Mouse (Mus musculus): Measurements from ENCODE around the gene Gdf7. TPM values are rescaled to one million over a fixed set of nuclear protein-coding genes. Genes with fewer than 3 reads are reported as not detected.

Gdf7 gene
- polyA plus RNA-seq, 1 experiment from 2014 or later: 0.16 TPM

GRCm38 (mm10) chr12:8271405-8271804 is 30.3 kb downstream of the Gdf7 start:
- Histone ChIP-seq H3K27ac (ENCODE audit: low read length) (no peak overlapping the region), H3K9me3 (replicated peaks; ENCODE audit: control insufficient read depth, low read length, poor library complexity, severe bottlenecking) (no peaks in the 10 kb centered on the region), H3K9ac (ENCODE audit: low read depth, low read length) (no peak overlapping the region), H3K36me3 (ENCODE audit: control insufficient read depth, insufficient read depth, low read length) (no peaks in the 10 kb centered on the region; the same call in 1 of the 2 replicates), H3K4me1 (ENCODE audit: control insufficient read depth, insufficient read depth, low read length) (no peaks in the 10 kb centered on the region), H3K4me3 (ENCODE audit: low read depth, low read length) (no peak overlapping the region), H3K4me2 (ENCODE audit: low read length) (no peak overlapping the region), H3K27me3 (ENCODE audit: control insufficient read depth, insufficient read depth, low read depth, low read length) (no peaks in the 10 kb centered on the region)
- 94% methylated on average over 2 of the region's 2 CpGs for WGBS
- ATAC-seq: no peak

- 96% methylated on average over 11 of the region's 11 CpGs for WGBS
- H3K4me3 ChIP-seq (ENCODE audit: low read depth, low read length): no peak overlapping the region
- H3K9ac ChIP-seq (ENCODE audit: low read depth, low read length): no peak overlapping the region
- H3K36me3 ChIP-seq (ENCODE audit: control insufficient read depth, insufficient read depth, low read length): no peaks in the 10 kb centered on the region; the same call in 1 of the 2 replicates
- H3K4me1 ChIP-seq (ENCODE audit: control insufficient read depth, insufficient read depth, low read length): no peaks in the 10 kb centered on the region
- no peak for ATAC-seq
- no peaks in the 10 kb centered on the region for H3K27me3 ChIP-seq (ENCODE audit: control insufficient read depth, insufficient read depth, low read depth, low read length)
- H3K27ac ChIP-seq (ENCODE audit: low read length): no peak overlapping the region
- H3K9me3 ChIP-seq (replicated peaks; ENCODE audit: control insufficient read depth, low read length, poor library complexity, severe bottlenecking): no peaks in the 10 kb centered on the region
- no peak overlapping the region for H3K4me2 ChIP-seq (ENCODE audit: low read length)
Observed at GRCm38 (mm10) chr12:8269627-8270026, 32.1 kb downstream of the Gdf7 start.

DNA sequence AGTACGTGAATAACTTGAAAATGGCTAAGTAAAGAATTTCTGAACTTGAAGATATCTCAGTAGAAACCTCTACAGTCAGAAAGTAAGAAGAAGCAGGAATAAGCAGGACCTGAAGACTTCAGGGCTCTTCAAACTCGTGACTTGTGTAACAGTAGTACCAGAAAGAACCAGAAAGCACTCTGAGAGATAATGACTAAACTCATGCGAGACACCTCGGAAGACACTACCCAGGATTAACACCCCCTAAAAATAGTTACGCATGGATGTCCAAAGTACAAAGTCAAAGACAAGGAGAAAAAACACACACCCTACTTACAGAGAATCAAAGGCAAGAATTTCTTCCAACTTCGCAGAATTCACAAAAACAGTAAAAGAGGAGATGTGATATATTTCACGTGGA is 35.4 kb downstream of the Gdf7 start:
- Histone ChIP-seq H3K4me1 (ENCODE audit: control insufficient read depth, insufficient read depth, low read length) (no peaks in the 10 kb centered on the region), H3K9me3 (replicated peaks; ENCODE audit: control insufficient read depth, low read length, poor library complexity, severe bottlenecking) (no peaks in the 10 kb centered on the region), H3K27ac (ENCODE audit: low read length) (no peak overlapping the region), H3K4me2 (ENCODE audit: low read length) (no peak overlapping the region), H3K4me3 (ENCODE audit: low read depth, low read length) (no peak overlapping the region), H3K27me3 (ENCODE audit: control insufficient read depth, insufficient read depth, low read depth, low read length) (no peaks in the 10 kb centered on the region), H3K9ac (ENCODE audit: low read depth, low read length) (no peak overlapping the region), H3K36me3 (ENCODE audit: control insufficient read depth, insufficient read depth, low read length) (no peaks in the 10 kb centered on the region; the same call in 1 of the 2 replicates)
- no peak for ATAC-seq
- WGBS: 90% methylated on average over 7 of the region's 7 CpGs

GRCm38 (mm10) chr12:8260297-8260696 is 41.5 kb downstream of the Gdf7 start:
- H3K27ac ChIP-seq (ENCODE audit: low read length): no peak overlapping the region
- H3K36me3 ChIP-seq (ENCODE audit: control insufficient read depth, insufficient read depth, low read length): no peaks in the 10 kb centered on the region
- H3K4me3 ChIP-seq (ENCODE audit: low read depth, low read length): no peak overlapping the region
- no peak overlapping the region for H3K4me2 ChIP-seq (ENCODE audit: low read length)
- H3K27me3 ChIP-seq (ENCODE audit: control insufficient read depth, insufficient read depth, low read depth, low read length): no peaks in the 10 kb centered on the region
- H3K9me3 ChIP-seq (replicated peaks; ENCODE audit: control insufficient read depth, low read length, poor library complexity, severe bottlenecking): no peaks in the 10 kb centered on the region
- H3K4me1 ChIP-seq (ENCODE audit: control insufficient read depth, insufficient read depth, low read length): no peaks in the 10 kb centered on the region
- ATAC-seq: no peak
- 84% methylated on average over 2 of the region's 2 CpGs for WGBS
- no peak overlapping the region for H3K9ac ChIP-seq (ENCODE audit: low read depth, low read length)

Other genes with a start within 250 kb of the Gdf7 start
- 69.1 and 72.1 TPM in 2 replicates for gene Ldah, start 93.8 kb downstream of the Gdf7 start, polyA plus RNA-seq (2015; fragmentation: Nextera tagmentation; extraction: Ambion mirVana)
- 8.4 and 8.9 TPM in 2 replicates for gene Hs1bp3, start 11.5 kb upstream of the Gdf7 start, polyA plus RNA-seq (2015; fragmentation: Nextera tagmentation; extraction: Ambion mirVana)
- 75.7 and 80.0 TPM in 2 replicates for gene Rhob, start 198.1 kb upstream of the Gdf7 start, polyA plus RNA-seq (2015; fragmentation: Nextera tagmentation; extraction: Ambion mirVana)